Mouse (Mus musculus) heart, postnatal 0 days (tissue): ENCODE results near the gene Elf2.

ENCODE experiments used
- CTCF ChIP-seq: IDR thresholded peaks from 2 replicates; pipeline ENCODE4 v1.5.1; 2016; ENCODE audit warnings: antibody characterized with exemption, control low read depth, low read depth
- EP300 ChIP-seq: IDR thresholded peaks from 2 replicates; pipeline ENCODE4 v1.6.1; 2016; ENCODE audit warnings: antibody characterized with exemption, low read depth

DNA sequence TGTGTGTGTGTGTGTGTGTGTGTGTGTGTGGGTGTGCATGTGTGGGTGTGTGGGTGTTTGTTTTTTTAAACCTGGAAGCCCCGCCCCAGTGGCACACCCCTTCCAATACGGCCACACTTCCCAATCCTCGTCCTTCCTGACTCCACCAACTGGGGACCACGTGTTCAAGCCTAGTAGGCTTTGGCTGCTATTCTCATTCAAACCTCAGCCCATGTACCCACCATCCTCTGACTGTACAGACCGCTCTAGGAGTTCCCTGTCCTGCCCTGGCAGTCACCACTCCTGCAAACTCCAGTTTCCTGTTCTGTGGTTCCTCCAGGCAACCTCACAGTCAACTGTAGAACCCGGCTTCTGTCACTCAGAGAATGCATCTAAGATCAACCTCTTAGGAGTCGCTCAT, 101.9 kb downstream of the Elf2 start:
- TF ChIP-seq CTCF (no peak), EP300 (no peak)
